Mouse (Mus musculus): ENCODE results near the gene Tmem114. TPM values are rescaled to one million over a fixed set of nuclear protein-coding genes. Genes with fewer than 3 reads are reported as not detected.

Gene Tmem114
- polyA plus RNA-seq, 1 experiment from 2014 or later = not detected

Other genes starting within 250 kb of the Tmem114 start
- gene Mettl22, start 45.7 kb upstream of the Tmem114 start, polyA plus RNA-seq (2016; fragmentation: Nextera tagmentation; extraction: Ambion mirVana) = 9.7 and 10.7 TPM in 2 replicates
- gene Abat, start 88.3 kb upstream of the Tmem114 start, polyA plus RNA-seq (2016; fragmentation: Nextera tagmentation; extraction: Ambion mirVana) = 19.6 and 20.1 TPM in 2 replicates
- gene Pmm2, start 212.5 kb upstream of the Tmem114 start, polyA plus RNA-seq (2016; fragmentation: Nextera tagmentation; extraction: Ambion mirVana) = 41.6 and 42.4 TPM in 2 replicates
- gene Tmem186, start 212.6 kb upstream of the Tmem114 start, polyA plus RNA-seq (2016; fragmentation: Nextera tagmentation; extraction: Ambion mirVana) = 12.9 and 14.2 TPM in 2 replicates
- 55.7 and 56.5 TPM in 2 replicates for gene Carhsp1, start 247.0 kb upstream of the Tmem114 start, polyA plus RNA-seq (2016; fragmentation: Nextera tagmentation; extraction: Ambion mirVana)